Mouse (Mus musculus) neural tube, embryonic 14.5 days (tissue): ENCODE measurements at regions not wholly inside any gene's neighbourhood (a gene's known extent, or its start where the extent isn't known, plus 50 kb on each side); places are given as distances from the start of the nearest gene placed in this dataset.
"Not testable (repeated sequence)": the region's sequence is repeated elsewhere in the genome, so short reads cannot be mapped to it uniquely, and the experiment has no call there.

Experiments used
- ATAC-seq: fragments of 200-750 bp; cut with Nextera tagmentation; 2 replicates; pipeline ENCODE4 v1.8.0; 2017; ENCODE audit warnings: low read depth, mild to moderate bottlenecking, moderate TSS enrichment, moderate library complexity
- H3K27ac ChIP-seq: fragments of 300-500 bp; sonication (generic); 2 replicates; pipeline ENCODE4 v1.5.1; 2014; ENCODE audit warnings: low read depth, mild to moderate bottlenecking, control low read depth, low read length, moderate library complexity, mixed read lengths
- H3K27me3 ChIP-seq: fragments of 300-500 bp; sonication (generic); 2 replicates; pipeline ENCODE4 v1.6.1; 2014; ENCODE audit warnings: low read length; ENCODE audit not compliant: control insufficient read depth, insufficient read depth
- H3K36me3 ChIP-seq: fragments of 300-500 bp; sonication (generic); 2 replicates; pipeline ENCODE4 v1.6.1; 2014; ENCODE audit warnings: low read length, mixed read lengths; ENCODE audit not compliant: control insufficient read depth, insufficient read depth
- H3K4me1 ChIP-seq: fragments of 300-500 bp; sonication (generic); 2 replicates; pipeline ENCODE4 v1.6.1; 2014; ENCODE audit warnings: low read length; ENCODE audit not compliant: control insufficient read depth, insufficient read depth
- H3K4me2 ChIP-seq: fragments of 300-500 bp; sonication (generic); 2 replicates; pipeline ENCODE4 v1.6.1; 2014; ENCODE audit warnings: mild to moderate bottlenecking, low read depth, low read length, control low read depth
- H3K4me3 ChIP-seq: fragments of 300-500 bp; sonication (generic); 2 replicates; pipeline ENCODE4 v1.5.1; 2014; ENCODE audit warnings: low read depth, low read length, control low read depth, mixed read lengths
- H3K9ac ChIP-seq: fragments of 300-500 bp; sonication (generic); replicated peaks from 2 replicates; pipeline ENCODE4 v1.6.1; 2014; ENCODE audit warnings: low read depth, mild to moderate bottlenecking, control low read depth, low read length, mixed read lengths
- H3K9me3 ChIP-seq: fragments of 300-500 bp; sonication (generic); 2 replicates; pipeline ENCODE4 v1.6.1; 2016; ENCODE audit warnings: low read length; ENCODE audit not compliant: control insufficient read depth
- WGBS: fragments of 180-500 bp; shearing (Covaris S2); extraction: QIAGEN DNeasy Blood & Tissue Kit; methylation state at CpG from one replicate; pipeline ENCODE4 v1.1.7; 2014; 5-methylcytosine and 5-hydroxymethylcytosine counted together

- H3K9me3 ChIP-seq, result no peaks in the 10 kb centered on the region
- WGBS, result 79% methylated on average over 7 of the region's 7 CpGs
- H3K36me3 ChIP-seq, result no peaks in the 10 kb centered on the region
- no peak overlapping the region for H3K9ac ChIP-seq
- no peak overlapping the region for H3K27ac ChIP-seq
- ATAC-seq, result no peak
- no peaks in the 10 kb centered on the region for H3K27me3 ChIP-seq
- no peak overlapping the region for H3K4me2 ChIP-seq
- H3K4me1 ChIP-seq, result no peaks in the 10 kb centered on the region
- no peak overlapping the region for H3K4me3 ChIP-seq
Observed at GRCm38 (mm10) chr16:76958597-76959392, 54.7 kb upstream of the Usp25 start.

DNA sequence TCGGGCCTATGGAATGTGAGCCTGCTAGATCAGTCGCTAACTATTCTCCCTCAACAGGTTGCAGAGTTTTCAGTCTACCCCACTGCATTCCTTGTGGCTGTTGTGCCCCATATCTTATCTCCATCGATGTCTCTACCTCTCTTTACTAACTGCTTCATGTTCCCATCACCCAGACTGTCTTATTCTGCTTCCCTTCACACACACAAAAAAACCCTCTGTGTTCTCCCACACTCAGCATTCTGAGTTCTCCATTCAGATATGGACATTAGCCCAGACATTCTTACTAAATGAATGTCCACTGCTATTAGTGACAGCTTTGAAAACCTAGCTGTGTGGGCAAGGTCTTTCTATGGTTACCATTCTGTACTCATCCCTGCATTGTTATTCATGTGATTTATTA lies 56.0 kb upstream of the Usp25 start:
- no peaks in the 10 kb centered on the region for H3K4me1 ChIP-seq
- H3K4me3 ChIP-seq, result no peak overlapping the region
- no peaks in the 10 kb centered on the region for H3K27me3 ChIP-seq
- H3K27ac ChIP-seq, result no peak overlapping the region
- 52% methylated on average over 3 of the region's 3 CpGs for WGBS
- H3K9me3 ChIP-seq, result no peaks in the 10 kb centered on the region
- H3K9ac ChIP-seq, result no peak overlapping the region
- no peak for ATAC-seq
- no peak overlapping the region for H3K4me2 ChIP-seq
- no peaks in the 10 kb centered on the region for H3K36me3 ChIP-seq

- 66% methylated on average over 7 of the region's 7 CpGs for WGBS
- Histone ChIP-seq H3K27me3 (no peaks in the 10 kb centered on the region), H3K4me2 (no peak overlapping the region), H3K36me3 (no peaks in the 10 kb centered on the region), H3K4me3 (no peak overlapping the region), H3K9ac (no peak overlapping the region), H3K4me1 (no peaks in the 10 kb centered on the region), H3K27ac (no peak overlapping the region), H3K9me3 (no peaks in the 10 kb centered on the region)
- ATAC-seq, result peak; percentile 51; the same call in 1 of the 2 replicates
Observed at GRCm38 (mm10) chr16:76957090-76957489, 56.4 kb upstream of the Usp25 start.

GRCm38 (mm10) chr16:76950836-76951486 lies 62.5 kb upstream of the Usp25 start:
- Histone ChIP-seq H3K36me3 (no peaks in the 10 kb centered on the region), H3K4me1 (no peaks in the 10 kb centered on the region), H3K27me3 (no peaks in the 10 kb centered on the region), H3K27ac (no peak overlapping the region), H3K4me2 (no peak overlapping the region), H3K4me3 (no peak overlapping the region), H3K9ac (no peak overlapping the region), H3K9me3 (no peaks in the 10 kb centered on the region)
- 70% methylated on average over 10 of the region's 10 CpGs for WGBS
- no peak for ATAC-seq

GRCm38 (mm10) chr16:76947011-76947410 lies 66.5 kb upstream of the Usp25 start:
- Histone ChIP-seq H3K9me3 (no peaks in the 10 kb centered on the region), H3K9ac (no peak overlapping the region), H3K4me1 (no peaks in the 10 kb centered on the region), H3K4me3 (no peak overlapping the region), H3K4me2 (no peak overlapping the region), H3K36me3 (no peaks in the 10 kb centered on the region), H3K27me3 (no peaks in the 10 kb centered on the region), H3K27ac (no peak overlapping the region)
- ATAC-seq, result no peak
- 66% methylated on average over 5 of the region's 5 CpGs for WGBS

GRCm38 (mm10) chr16:76938128-76938527 lies 75.4 kb upstream of the Usp25 start:
- no peak for ATAC-seq
- H3K4me1 ChIP-seq, result no peaks in the 10 kb centered on the region
- H3K4me3 ChIP-seq, result no peak overlapping the region
- no peak overlapping the region for H3K4me2 ChIP-seq
- no peak overlapping the region for H3K27ac ChIP-seq
- H3K9me3 ChIP-seq, result no peaks in the 10 kb centered on the region
- no peaks in the 10 kb centered on the region for H3K27me3 ChIP-seq
- no peak overlapping the region for H3K9ac ChIP-seq
- no peaks in the 10 kb centered on the region for H3K36me3 ChIP-seq
- 65% methylated on average over 2 of the region's 2 CpGs for WGBS

- Histone ChIP-seq H3K9me3 (no peaks in the 10 kb centered on the region), H3K4me2 (no peak overlapping the region), H3K36me3 (no peaks in the 10 kb centered on the region), H3K4me1 (no peaks in the 10 kb centered on the region), H3K4me3 (no peak overlapping the region), H3K27me3 (no peaks in the 10 kb centered on the region), H3K9ac (no peak overlapping the region), H3K27ac (no peak overlapping the region)
- WGBS, result 71% methylated on average over 6 of the region's 6 CpGs
- ATAC-seq, result no peak
Observed at GRCm38 (mm10) chr16:76927901-76928300, 85.6 kb upstream of the Usp25 start.

GRCm38 (mm10) chr16:76920137-76920536 lies 93.4 kb upstream of the Usp25 start:
- not testable (repeated sequence) for H3K4me1 ChIP-seq, H3K4me2 ChIP-seq, H3K27me3 ChIP-seq, H3K4me3 ChIP-seq, H3K27ac ChIP-seq, H3K9me3 ChIP-seq, H3K36me3 ChIP-seq, ATAC-seq, H3K9ac ChIP-seq
- 96% methylated on average over 11 of the region's 11 CpGs for WGBS

DNA sequence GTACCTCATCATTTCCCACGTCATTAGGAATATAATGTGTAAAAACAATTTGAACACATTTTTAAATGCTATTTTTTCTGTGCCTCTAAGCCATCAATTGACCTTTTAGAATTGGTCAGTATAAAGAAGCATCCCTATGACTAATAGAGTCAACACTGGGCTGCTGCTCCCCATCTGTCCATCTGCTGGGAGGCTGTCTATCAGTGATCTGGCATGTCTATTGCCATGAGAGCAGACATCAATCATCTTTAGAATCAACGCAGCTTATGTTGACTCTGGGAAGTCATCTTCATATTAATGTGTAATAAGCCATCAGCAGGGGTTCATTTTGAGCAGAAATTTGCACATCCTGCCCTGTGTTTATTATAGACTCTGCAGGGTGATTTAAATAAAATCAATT lies 94.9 kb upstream of the Usp25 start:
- H3K4me1 ChIP-seq, result no peaks in the 10 kb centered on the region
- no peaks in the 10 kb centered on the region for H3K9me3 ChIP-seq
- H3K27me3 ChIP-seq, result no peaks in the 10 kb centered on the region
- ATAC-seq, result no peak
- H3K4me2 ChIP-seq, result no peak overlapping the region
- no peaks in the 10 kb centered on the region for H3K36me3 ChIP-seq
- no peak overlapping the region for H3K4me3 ChIP-seq
- H3K9ac ChIP-seq, result no peak overlapping the region
- H3K27ac ChIP-seq, result no peak overlapping the region
- 62% methylated on average over 2 of the region's 2 CpGs for WGBS
